Mouse (Mus musculus): ENCODE results near the gene Cyp39a1. TPM values are rescaled to one million over a fixed set of nuclear protein-coding genes. Genes with fewer than 3 reads are reported as not detected.

The Cyp39a1 gene
- polyA plus RNA-seq, 1 experiment from 2014 or later, result 13.2 TPM

GRCm38 (mm10) chr17:43646925-43647324, 20.3 kb upstream of the Cyp39a1 start:
- Histone ChIP-seq H3K27me3 (no peaks in the 10 kb centered on the region), H3K9ac (no peak overlapping the region), H3K27ac (replicated peaks) (no peak overlapping the region), H3K4me1 (replicated peaks) (no peaks in the 10 kb centered on the region), H3K4me3 (no peak overlapping the region), H3K36me3 (peaks cover 90% of the 10 kb centered on the region), H3K4me2 (no peak overlapping the region), H3K9me3 (no peaks in the 10 kb centered on the region)
- no peak for ATAC-seq (ENCODE audit: low read depth)
- 40% methylated on average over 5 of the region's 5 CpGs for WGBS

- Histone ChIP-seq H3K27ac (replicated peaks) (no peak overlapping the region), H3K36me3 (peaks cover 87% of the 10 kb centered on the region), H3K4me1 (replicated peaks) (no peaks in the 10 kb centered on the region), H3K27me3 (no peaks in the 10 kb centered on the region), H3K9me3 (no peaks in the 10 kb centered on the region), H3K9ac (no peak overlapping the region), H3K4me3 (no peak overlapping the region), H3K4me2 (no peak overlapping the region)
- ATAC-seq (ENCODE audit: low read depth), result no peak
- WGBS, result 80% methylated on average over 10 of the region's 10 CpGs
Observed at GRCm38 (mm10) chr17:43649641-43650436, 17.4 kb upstream of the Cyp39a1 start.

GRCm38 (mm10) chr17:43651314-43652046, 15.7 kb upstream of the Cyp39a1 start:
- no peak overlapping the region for H3K27ac ChIP-seq (replicated peaks)
- H3K9ac ChIP-seq, result no peak overlapping the region
- no peaks in the 10 kb centered on the region for H3K9me3 ChIP-seq
- WGBS, result 75% methylated on average over 14 of the region's 14 CpGs
- ATAC-seq (ENCODE audit: low read depth), result no peak
- no peak overlapping the region for H3K4me2 ChIP-seq
- no peak overlapping the region for H3K4me3 ChIP-seq
- H3K4me1 ChIP-seq (replicated peaks), result no peaks in the 10 kb centered on the region
- no peaks in the 10 kb centered on the region for H3K27me3 ChIP-seq
- peaks cover 71% of the 10 kb centered on the region for H3K36me3 ChIP-seq

- Histone ChIP-seq H3K4me2 (peak within 1 kb of the TSS; percentile 71), H3K27ac (replicated peaks) (peak within 1 kb of the TSS; percentile 81), H3K36me3 (peaks cover 19% of the 10 kb centered on the region), H3K4me1 (replicated peaks) (peaks cover 33% of the 10 kb centered on the region), H3K4me3 (peak within 1 kb of the TSS; percentile 92), H3K9me3 (no peaks in the 10 kb centered on the region), H3K9ac (peak within 1 kb of the TSS; percentile 98), H3K27me3 (no peaks in the 10 kb centered on the region)
- ATAC-seq (ENCODE audit: low read depth), result peak; percentile 98
- WGBS, result under 1% methylated on average over 41 of the region's 41 CpGs
Observed at GRCm38 (mm10) chr17:43666576-43667289, 492 bp upstream of the Cyp39a1 start, which contains the start of gene Slc25a27. Slc25a27 (minus strand) TSS chr17:43667214.

- WGBS, result 78% methylated on average over 6 of the region's 6 CpGs
- H3K27ac ChIP-seq (replicated peaks), result no peak overlapping the region
- 0 out of 2 replicates have a peak overlapping the region, but pooled peaks have one; percentile 71 for H3K4me2 ChIP-seq
- no peak overlapping the region for H3K9ac ChIP-seq
- 0 out of 2 replicates have a peak, but pooled peaks cover under 1% of the 10 kb centered on the region for H3K36me3 ChIP-seq
- no peak for ATAC-seq (ENCODE audit: low read depth)
- H3K4me1 ChIP-seq (replicated peaks), result peaks cover 30% of the 10 kb centered on the region
- no peaks in the 10 kb centered on the region for H3K9me3 ChIP-seq
- no peaks in the 10 kb centered on the region for H3K27me3 ChIP-seq
- H3K4me3 ChIP-seq, result no peak overlapping the region
Observed at GRCm38 (mm10) chr17:43669145-43669695, 2.0 kb downstream of the Cyp39a1 start.

GRCm38 (mm10) chr17:43671907-43672306, 4.7 kb downstream of the Cyp39a1 start:
- H3K9ac ChIP-seq, result no peak overlapping the region
- H3K27ac ChIP-seq (replicated peaks), result no peak overlapping the region
- ATAC-seq (ENCODE audit: low read depth), result no peak
- no peak overlapping the region for H3K4me2 ChIP-seq
- H3K36me3 ChIP-seq, result no peaks in the 10 kb centered on the region
- H3K9me3 ChIP-seq, result no peaks in the 10 kb centered on the region
- H3K27me3 ChIP-seq, result no peaks in the 10 kb centered on the region
- no peak overlapping the region for H3K4me3 ChIP-seq
- peaks cover 10% of the 10 kb centered on the region for H3K4me1 ChIP-seq (replicated peaks)
- WGBS, result 96% methylated on average over 4 of the region's 4 CpGs

GRCm38 (mm10) chr17:43675228-43675627, 8.0 kb downstream of the Cyp39a1 start:
- no peak overlapping the region for H3K4me3 ChIP-seq
- ATAC-seq (ENCODE audit: low read depth), result no peak
- H3K27ac ChIP-seq (replicated peaks), result no peak overlapping the region

GRCm38 (mm10) chr17:43676241-43676640, 9.0 kb downstream of the Cyp39a1 start:
- H3K4me1 ChIP-seq (replicated peaks), result 0 out of 2 replicates have a peak, but pooled peaks cover 4% of the 10 kb centered on the region
- H3K27me3 ChIP-seq, result no peaks in the 10 kb centered on the region
- WGBS, result 90% methylated on average over 1 of the region's 1 CpGs
- no peak overlapping the region for H3K4me3 ChIP-seq
- no peak overlapping the region for H3K4me2 ChIP-seq
- H3K27ac ChIP-seq (replicated peaks), result no peak overlapping the region
- H3K9me3 ChIP-seq, result no peaks in the 10 kb centered on the region
- H3K9ac ChIP-seq, result no peak overlapping the region
- no peak for ATAC-seq (ENCODE audit: low read depth)
- 0 out of 2 replicates have a peak, but pooled peaks cover 6% of the 10 kb centered on the region for H3K36me3 ChIP-seq

More at GRCm38 (mm10) chr17:43675228-43675627, 8.0 kb downstream of the Cyp39a1 start:
- WGBS, result 80% methylated on average over 1 of the region's 1 CpGs
- no peak overlapping the region for H3K9ac ChIP-seq
- H3K9me3 ChIP-seq, result no peaks in the 10 kb centered on the region
- H3K4me2 ChIP-seq, result no peak overlapping the region
- 0 out of 2 replicates have a peak, but pooled peaks cover 4% of the 10 kb centered on the region for H3K36me3 ChIP-seq
- H3K27me3 ChIP-seq, result no peaks in the 10 kb centered on the region
- H3K4me1 ChIP-seq (replicated peaks), result 0 out of 2 replicates have a peak, but pooled peaks cover 4% of the 10 kb centered on the region

GRCm38 (mm10) chr17:43677317-43677716, 10.1 kb downstream of the Cyp39a1 start:
- Histone ChIP-seq H3K27ac (replicated peaks) (no peak overlapping the region), H3K4me3 (no peak overlapping the region), H3K4me1 (replicated peaks) (0 out of 2 replicates have a peak, but pooled peaks cover 4% of the 10 kb centered on the region), H3K36me3 (0 out of 2 replicates have a peak, but pooled peaks cover 6% of the 10 kb centered on the region), H3K9ac (no peak overlapping the region), H3K4me2 (no peak overlapping the region), H3K27me3 (no peaks in the 10 kb centered on the region), H3K9me3 (no peaks in the 10 kb centered on the region)
- ATAC-seq (ENCODE audit: low read depth), result no peak
- WGBS, result 40% methylated on average over 1 of the region's 1 CpGs

GRCm38 (mm10) chr17:43684086-43684485, 16.9 kb downstream of the Cyp39a1 start:
- Histone ChIP-seq H3K4me3 (no peak overlapping the region), H3K4me1 (replicated peaks) (no peaks in the 10 kb centered on the region), H3K4me2 (no peak overlapping the region), H3K27ac (replicated peaks) (no peak overlapping the region), H3K9ac (no peak overlapping the region), H3K27me3 (no peaks in the 10 kb centered on the region), H3K9me3 (no peaks in the 10 kb centered on the region), H3K36me3 (0 out of 2 replicates have a peak, but pooled peaks cover 6% of the 10 kb centered on the region)
- WGBS, result 90% methylated on average over 5 of the region's 7 CpGs
- no peak for ATAC-seq (ENCODE audit: low read depth)

GRCm38 (mm10) chr17:43684638-43685037, 17.4 kb downstream of the Cyp39a1 start:
- ATAC-seq (ENCODE audit: low read depth), result no peak
- H3K4me3 ChIP-seq, result no peak overlapping the region
- 0 out of 2 replicates have a peak, but pooled peaks cover 6% of the 10 kb centered on the region for H3K36me3 ChIP-seq
- no peak overlapping the region for H3K4me2 ChIP-seq
- 92% methylated on average over 5 of the region's 5 CpGs for WGBS
- no peaks in the 10 kb centered on the region for H3K4me1 ChIP-seq (replicated peaks)
- no peak overlapping the region for H3K27ac ChIP-seq (replicated peaks)
- no peaks in the 10 kb centered on the region for H3K9me3 ChIP-seq
- no peak overlapping the region for H3K9ac ChIP-seq
- no peaks in the 10 kb centered on the region for H3K27me3 ChIP-seq

Measured in neural tube, embryonic 13.5 days (tissue).